Mouse (Mus musculus) C2C12 (cell line): Measurements from ENCODE around the gene Ssbp3.

ENCODE experiments used
- CEBPB ChIP-seq: IDR thresholded peaks from one replicate; pipeline ENCODE4 v1.6.1; 2011; ENCODE audit warnings: low read depth, mild to moderate bottlenecking, control low read depth, moderate library complexity
- CTCF ChIP-seq: IDR thresholded peaks from one replicate; pipeline ENCODE4 v1.5.1; 2011; ENCODE audit not compliant: control insufficient read depth, insufficient read depth, insufficient read length
- MAX ChIP-seq: IDR thresholded peaks from one replicate; pipeline ENCODE4 v1.6.1; 2011; ENCODE audit warnings: mild to moderate bottlenecking, control low read depth
- MYOD1 ChIP-seq: IDR thresholded peaks from one replicate; pipeline ENCODE4 v1.6.1; 2011; ENCODE audit warnings: low read depth; ENCODE audit not compliant: control insufficient read depth, insufficient read length
- MYOG ChIP-seq: IDR thresholded peaks from one replicate; pipeline ENCODE4 v1.6.1; 2011; ENCODE audit not compliant: control insufficient read depth, insufficient read length; ENCODE audit errors: extremely low read depth
- USF1 ChIP-seq: IDR thresholded peaks from one replicate; pipeline ENCODE4 v1.6.1; 2011; ENCODE audit warnings: low read depth, mild to moderate bottlenecking, control low read depth, moderate library complexity

- TF ChIP-seq CTCF (no peak), USF1 (no peak), CEBPB (no peak), MYOD1 (no peak), MYOG (no peak), MAX (no peak)
These were observed 108.0 kb downstream of the Ssbp3 start for GRCm38 (mm10) chr4:107018521-107018920.
